Mouse (Mus musculus) bone marrow macrophage, adult 2 months (primary cell): Measurements from ENCODE around the gene Trim14.

Experiments used
- CTCF ChIP-seq: IDR thresholded peaks from 2 replicates; pipeline ENCODE4 v1.5.1; 2012; ENCODE audit warnings: low read depth, mild to moderate bottlenecking, low read length, moderate library complexity
- POLR2A ChIP-seq: IDR thresholded peaks from 2 replicates; pipeline ENCODE4 v1.6.1; 2012; ENCODE audit warnings: mild to moderate bottlenecking, low read depth, low read length, borderline replicate concordance

GRCm38 (mm10) chr4:46532511-46532910 is 3.4 kb downstream of the Trim14 start:
- TF ChIP-seq CTCF (no peak), POLR2A (no peak)
